Mouse (Mus musculus): ENCODE results near the gene Sinhcaf. TPM values are rescaled to one million over a fixed set of nuclear protein-coding genes. Genes with fewer than 3 reads are reported as not detected.

The Sinhcaf gene
- polyA plus RNA-seq (2017; shearing (Covaris generic)): 47.6 TPM

GRCm38 (mm10) chr6:148946409-148946742 lies at the start of gene Sinhcaf:
Gene Sinhcaf (minus strand): TSS chr6:148946467.

GRCm38 (mm10) chr6:148895773-148896506 lies 50.3 kb downstream of the Sinhcaf start, which contains the start of gene Caprin2:
Gene Caprin2 (minus strand): TSS chr6:148896237.

Other genes starting within 250 kb of the Sinhcaf start
- gene Ipo8, start 115.0 kb downstream of the Sinhcaf start, polyA plus RNA-seq (2017; shearing (Covaris generic)): 53.0 TPM
- 4.0 TPM for gene Caprin2, start 50.2 kb downstream of the Sinhcaf start, polyA plus RNA-seq (2017; shearing (Covaris generic))
- gene Dennd5b, start 155.2 kb upstream of the Sinhcaf start, polyA plus RNA-seq (2017; shearing (Covaris generic)): 0.27 TPM
- not detected for gene Gm10203, start 183.7 kb upstream of the Sinhcaf start, polyA plus RNA-seq (2017; shearing (Covaris generic))
- 68.9 TPM for gene Etfbkmt, start 193.4 kb upstream of the Sinhcaf start, polyA plus RNA-seq (2017; shearing (Covaris generic))
- gene Amn1, start 242.2 kb upstream of the Sinhcaf start, polyA plus RNA-seq (2017; shearing (Covaris generic)): 35.0 TPM